Mouse (Mus musculus): Measurements from ENCODE around the gene Abo. TPM values are rescaled to one million over a fixed set of nuclear protein-coding genes. Genes with fewer than 3 reads are reported as not detected.

Abo gene
- polyA plus RNA-seq, 1 experiment from 2014 or later, result not detected

DNA sequence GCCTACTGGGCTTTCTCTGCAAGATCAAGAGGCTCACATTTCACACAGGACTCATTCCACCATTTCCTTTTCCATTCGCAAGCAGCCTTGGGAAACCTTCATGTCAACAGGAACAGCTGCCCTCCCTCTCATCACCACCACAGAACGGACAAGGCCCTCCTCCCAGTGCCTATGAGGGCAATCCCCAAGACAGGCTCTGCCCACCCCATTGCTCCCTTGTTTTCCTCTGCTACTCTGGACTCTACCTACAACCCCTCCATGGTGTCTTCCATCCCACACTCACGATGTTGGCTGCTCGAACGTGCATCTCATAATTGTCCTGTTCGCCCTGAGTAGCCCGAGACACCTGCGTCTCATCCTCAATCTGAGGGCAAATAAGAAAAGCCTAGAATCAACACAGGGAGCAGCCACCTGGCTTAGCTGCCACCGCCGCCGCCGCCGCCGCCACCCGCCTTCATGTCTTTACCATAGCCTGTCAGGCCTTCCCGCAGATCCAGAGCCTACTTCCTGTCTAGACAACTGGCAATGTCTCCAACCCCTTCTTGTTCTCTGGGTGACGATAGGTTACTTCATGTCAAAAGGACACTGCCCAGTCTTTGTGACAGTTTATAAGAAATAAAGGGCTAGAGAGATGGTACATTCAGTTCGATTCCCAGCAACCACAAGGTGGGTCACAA, 44.1 kb upstream of the Abo start:
- no peak for ATAC-seq (ENCODE audit: low FRiP score, low TSS enrichment)
- 83% methylated on average over 18 of the region's 18 CpGs for WGBS
- Histone ChIP-seq H3K9ac (ENCODE audit: low read depth, low read length) (peak overlapping the region; percentile 95; the same call in 1 of the 2 replicates), H3K36me3 (ENCODE audit: control insufficient read depth, insufficient read depth, low read length) (peaks cover 60% of the 10 kb centered on the region), H3K27ac (ENCODE audit: low read depth, low read length) (no peak overlapping the region), H3K9me3 (ENCODE audit: control insufficient read depth, low read length) (no peaks in the 10 kb centered on the region), H3K4me2 (replicated peaks; ENCODE audit: low read depth, low read length) (peak overlapping the region; percentile 79), H3K4me1 (ENCODE audit: control insufficient read depth, insufficient read depth, low read length) (peaks cover 17% of the 10 kb centered on the region), H3K4me3 (ENCODE audit: low read length) (peak overlapping the region; percentile 87), H3K27me3 (ENCODE audit: control insufficient read depth, insufficient read depth, low read length) (no peaks in the 10 kb centered on the region)

DNA sequence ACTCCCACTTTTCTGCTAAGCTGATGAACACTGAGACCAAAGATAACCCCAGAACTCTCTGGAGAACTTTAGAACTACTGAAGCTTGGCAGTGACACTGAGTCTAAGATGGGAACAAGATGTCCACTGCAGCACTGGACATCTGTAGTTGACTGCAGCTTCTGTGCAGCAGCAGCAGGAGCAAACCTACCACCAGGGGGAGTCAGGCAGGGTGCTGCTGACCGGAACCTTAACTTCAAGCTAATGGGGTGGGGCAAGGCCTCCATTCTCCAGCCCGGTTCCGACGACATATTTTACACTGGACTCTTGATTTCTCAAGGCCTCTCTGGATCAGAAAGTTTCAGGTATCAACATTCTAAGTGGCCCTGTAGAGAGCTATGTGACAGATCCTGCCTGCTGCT, 42.3 kb upstream of the Abo start:
- Histone ChIP-seq H3K4me3 (ENCODE audit: low read length) (no peak overlapping the region), H3K36me3 (ENCODE audit: control insufficient read depth, insufficient read depth, low read length) (peaks cover 42% of the 10 kb centered on the region), H3K4me2 (replicated peaks; ENCODE audit: low read depth, low read length) (no peak overlapping the region), H3K27me3 (ENCODE audit: control insufficient read depth, insufficient read depth, low read length) (no peaks in the 10 kb centered on the region), H3K9me3 (ENCODE audit: control insufficient read depth, low read length) (no peaks in the 10 kb centered on the region), H3K9ac (ENCODE audit: low read depth, low read length) (no peak overlapping the region), H3K4me1 (ENCODE audit: control insufficient read depth, insufficient read depth, low read length) (peaks cover 21% of the 10 kb centered on the region), H3K27ac (ENCODE audit: low read depth, low read length) (no peak overlapping the region)
- WGBS, result 54% methylated on average over 4 of the region's 4 CpGs
- no peak for ATAC-seq (ENCODE audit: low FRiP score, low TSS enrichment)

DNA sequence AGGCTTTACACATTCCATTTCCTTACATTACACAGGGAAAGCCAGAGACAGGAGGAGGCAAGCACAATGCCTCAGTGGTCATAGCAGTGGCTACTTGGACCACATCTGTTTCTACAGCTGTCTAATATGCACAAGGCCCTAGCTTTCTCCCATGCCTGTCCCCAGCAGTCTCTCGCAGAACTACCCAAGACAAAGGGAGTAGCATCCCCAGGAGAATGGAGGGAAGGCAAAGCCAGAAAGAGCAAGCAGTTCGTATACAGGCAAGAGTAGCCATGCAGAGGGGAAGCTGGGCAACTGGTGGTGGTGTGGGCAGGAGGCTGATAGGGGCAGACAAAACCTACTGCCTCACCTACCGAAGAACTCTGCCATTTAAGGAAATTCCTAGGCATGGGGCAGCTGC, 41.7 kb upstream of the Abo start:
- H3K9ac ChIP-seq (ENCODE audit: low read depth, low read length), result no peak overlapping the region

DNA sequence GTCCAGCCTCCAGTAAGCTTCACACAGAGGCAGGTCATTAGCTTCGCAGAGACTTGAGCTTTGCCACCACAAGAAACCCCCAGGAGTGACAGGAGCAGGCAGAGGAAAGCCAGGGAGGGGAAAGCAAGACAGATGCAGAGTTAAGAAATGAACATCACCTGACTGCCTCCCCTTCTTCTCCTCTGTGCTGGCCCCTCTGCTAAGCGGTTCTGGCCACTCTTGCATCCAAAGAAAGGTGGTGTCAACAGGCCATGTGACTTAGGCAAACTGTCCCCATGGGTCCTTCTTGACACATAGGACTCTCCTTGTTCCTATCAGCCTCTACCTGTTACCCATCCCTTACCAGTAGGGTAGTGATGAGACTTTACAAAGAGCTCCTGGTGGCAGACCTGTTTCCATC, 41.2 kb upstream of the Abo start:
- no peak overlapping the region for H3K4me3 ChIP-seq (ENCODE audit: low read length)
- WGBS, result 93% methylated on average over 2 of the region's 2 CpGs
- no peak for ATAC-seq (ENCODE audit: low FRiP score, low TSS enrichment)

More for the DNA sequence above, 41.7 kb upstream of the Abo start:
- Histone ChIP-seq H3K27ac (ENCODE audit: low read depth, low read length) (no peak overlapping the region), H3K4me3 (ENCODE audit: low read length) (no peak overlapping the region), H3K27me3 (ENCODE audit: control insufficient read depth, insufficient read depth, low read length) (no peaks in the 10 kb centered on the region), H3K4me1 (ENCODE audit: control insufficient read depth, insufficient read depth, low read length) (peaks cover 22% of the 10 kb centered on the region), H3K9me3 (ENCODE audit: control insufficient read depth, low read length) (no peaks in the 10 kb centered on the region), H3K4me2 (replicated peaks; ENCODE audit: low read depth, low read length) (no peak overlapping the region), H3K36me3 (ENCODE audit: control insufficient read depth, insufficient read depth, low read length) (peaks cover 36% of the 10 kb centered on the region)
- no peak for ATAC-seq (ENCODE audit: low FRiP score, low TSS enrichment)
- WGBS, result 94% methylated on average over 3 of the region's 3 CpGs

DNA sequence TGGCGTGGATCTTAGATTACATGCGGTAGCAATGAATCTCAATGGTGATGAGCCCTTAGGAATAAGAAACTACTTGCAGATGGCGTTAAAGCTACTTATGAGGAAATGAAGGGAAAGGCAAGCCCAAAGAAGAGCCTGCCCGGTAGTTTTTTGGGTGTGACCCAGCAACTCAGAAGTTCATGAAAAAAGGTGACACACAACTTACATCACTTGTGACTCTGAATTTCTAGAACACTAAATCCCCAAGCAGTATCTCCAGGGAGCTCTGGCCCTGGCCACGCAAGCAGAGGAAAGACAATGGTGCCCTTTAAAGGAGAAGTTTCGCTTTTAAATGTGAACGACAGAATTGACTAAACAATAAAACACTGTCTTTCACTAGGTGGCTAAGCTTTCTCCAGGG, 38.5 kb upstream of the Abo start:
- Histone ChIP-seq H3K4me1 (ENCODE audit: control insufficient read depth, insufficient read depth, low read length) (peaks cover 16% of the 10 kb centered on the region; the same call in 1 of the 2 replicates), H3K9me3 (ENCODE audit: control insufficient read depth, low read length) (no peaks in the 10 kb centered on the region), H3K4me2 (replicated peaks; ENCODE audit: low read depth, low read length) (peak overlapping the region; percentile 71), H3K4me3 (ENCODE audit: low read length) (peak overlapping the region; percentile 81), H3K27ac (ENCODE audit: low read depth, low read length) (peak overlapping the region; percentile 76; the same call in 1 of the 2 replicates), H3K9ac (ENCODE audit: low read depth, low read length) (peak overlapping the region; percentile 62), H3K36me3 (ENCODE audit: control insufficient read depth, insufficient read depth, low read length) (peaks cover 56% of the 10 kb centered on the region), H3K27me3 (ENCODE audit: control insufficient read depth, insufficient read depth, low read length) (no peaks in the 10 kb centered on the region)
- ATAC-seq (ENCODE audit: low FRiP score, low TSS enrichment), result no peak
- 13% methylated on average over 7 of the region's 7 CpGs for WGBS

More for the DNA sequence above, 41.2 kb upstream of the Abo start:
- H3K27ac ChIP-seq (ENCODE audit: low read depth, low read length), result no peak overlapping the region
- H3K4me1 ChIP-seq (ENCODE audit: control insufficient read depth, insufficient read depth, low read length), result peaks cover 24% of the 10 kb centered on the region
- H3K27me3 ChIP-seq (ENCODE audit: control insufficient read depth, insufficient read depth, low read length), result no peaks in the 10 kb centered on the region
- H3K9me3 ChIP-seq (ENCODE audit: control insufficient read depth, low read length), result no peaks in the 10 kb centered on the region
- H3K36me3 ChIP-seq (ENCODE audit: control insufficient read depth, insufficient read depth, low read length), result peaks cover 35% of the 10 kb centered on the region
- no peak overlapping the region for H3K9ac ChIP-seq (ENCODE audit: low read depth, low read length)
- H3K4me2 ChIP-seq (replicated peaks; ENCODE audit: low read depth, low read length), result no peak overlapping the region

DNA sequence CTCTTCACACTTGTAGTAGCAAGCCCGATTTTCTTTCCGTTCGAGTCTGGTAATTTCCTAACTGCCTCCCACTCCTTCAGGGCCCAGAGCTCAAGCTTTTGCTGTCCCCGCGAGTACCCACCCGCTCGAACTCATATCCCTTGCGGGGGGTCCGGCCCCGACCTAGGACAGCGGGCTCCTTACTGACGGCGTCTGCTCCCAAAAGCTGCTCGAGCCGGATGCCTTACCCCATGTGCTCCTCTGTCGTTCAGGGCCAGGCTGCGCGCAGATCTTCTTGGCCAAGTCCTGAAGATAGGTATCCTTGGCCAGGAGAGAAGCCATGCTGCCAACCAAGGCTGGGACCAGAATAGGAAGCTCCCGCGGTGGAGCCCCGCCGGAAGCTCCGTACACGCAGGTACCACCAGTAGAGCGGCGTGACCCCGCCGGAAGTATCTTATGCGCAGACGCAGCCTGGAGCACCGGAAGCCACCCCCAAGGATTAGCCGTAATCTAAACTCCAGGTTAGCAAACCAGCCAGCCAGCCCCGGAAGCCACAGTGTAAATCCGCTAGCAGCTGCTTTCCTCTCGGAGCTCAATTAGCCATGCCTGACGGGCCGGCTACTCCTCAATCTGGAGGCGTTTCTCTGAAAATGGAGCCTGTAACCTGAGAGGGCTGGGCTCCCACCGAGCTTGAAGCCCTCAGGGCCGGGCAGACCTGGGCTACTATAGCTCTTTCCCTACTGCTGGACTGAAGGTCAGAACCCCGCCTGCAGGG, 37.9 kb upstream of the Abo start, which contains the start of gene Surf6:
Gene Surf6 (minus strand): TSS at position 413 of the 754 bp plus-strand sequence.
- peak within 1 kb of the TSS; percentile 80 for H3K9ac ChIP-seq (ENCODE audit: low read depth, low read length)
- ATAC-seq (ENCODE audit: low FRiP score, low TSS enrichment), result peak; percentile 95
- H3K36me3 ChIP-seq (ENCODE audit: control insufficient read depth, insufficient read depth, low read length), result peaks cover 57% of the 10 kb centered on the region
- no peaks in the 10 kb centered on the region for H3K9me3 ChIP-seq (ENCODE audit: control insufficient read depth, low read length)
- no peaks in the 10 kb centered on the region for H3K27me3 ChIP-seq (ENCODE audit: control insufficient read depth, insufficient read depth, low read length)
- peak within 1 kb of the TSS; percentile 78 for H3K27ac ChIP-seq (ENCODE audit: low read depth, low read length)
- under 1% methylated on average over 41 of the region's 41 CpGs for WGBS
- H3K4me2 ChIP-seq (replicated peaks; ENCODE audit: low read depth, low read length), result peak within 1 kb of the TSS; percentile 71
- H3K4me1 ChIP-seq (ENCODE audit: control insufficient read depth, insufficient read depth, low read length), result peaks cover 16% of the 10 kb centered on the region; the same call in 1 of the 2 replicates
- peak within 1 kb of the TSS; percentile 81 for H3K4me3 ChIP-seq (ENCODE audit: low read length)

DNA sequence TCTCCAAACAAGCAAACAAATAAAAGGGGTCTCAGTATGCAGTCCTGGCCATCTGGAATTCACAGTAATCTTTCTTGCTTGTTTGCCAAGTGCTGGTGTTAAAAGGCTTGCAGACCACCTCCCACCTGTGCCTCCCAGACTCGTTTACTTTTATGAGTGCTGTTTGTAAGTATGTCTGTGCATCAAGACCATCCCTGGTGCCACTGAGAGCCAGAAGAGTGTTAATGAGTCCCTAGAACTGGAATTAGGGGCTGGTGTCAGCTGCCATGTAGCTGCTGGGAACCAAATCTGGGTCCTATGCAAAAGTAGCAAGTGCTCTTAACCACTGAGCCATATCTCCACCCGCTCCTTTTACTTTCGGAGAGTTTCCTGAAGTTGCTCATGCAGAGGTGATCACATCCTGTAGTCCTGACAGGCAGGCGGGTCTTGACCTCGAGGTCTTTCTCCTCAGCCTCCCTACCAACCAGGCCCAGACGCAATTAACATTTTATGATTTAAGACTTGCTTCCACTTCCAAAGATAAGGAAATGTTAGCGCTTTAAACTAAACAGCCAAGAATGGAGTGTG, 37.1 kb upstream of the Abo start:
- Histone ChIP-seq H3K9ac (ENCODE audit: low read depth, low read length) (peak overlapping the region; percentile 80), H3K36me3 (ENCODE audit: control insufficient read depth, insufficient read depth, low read length) (peaks cover 57% of the 10 kb centered on the region), H3K4me2 (replicated peaks; ENCODE audit: low read depth, low read length) (peak overlapping the region; percentile 71), H3K4me3 (ENCODE audit: low read length) (peak overlapping the region; percentile 81), H3K27ac (ENCODE audit: low read depth, low read length) (peak overlapping the region; percentile 78; the same call in 1 of the 2 replicates), H3K27me3 (ENCODE audit: control insufficient read depth, insufficient read depth, low read length) (no peaks in the 10 kb centered on the region), H3K9me3 (ENCODE audit: control insufficient read depth, low read length) (no peaks in the 10 kb centered on the region), H3K4me1 (ENCODE audit: control insufficient read depth, insufficient read depth, low read length) (peaks cover 16% of the 10 kb centered on the region; the same call in 1 of the 2 replicates)
- no peak for ATAC-seq (ENCODE audit: low FRiP score, low TSS enrichment)
- WGBS, result 3% methylated on average over 7 of the region's 7 CpGs

DNA sequence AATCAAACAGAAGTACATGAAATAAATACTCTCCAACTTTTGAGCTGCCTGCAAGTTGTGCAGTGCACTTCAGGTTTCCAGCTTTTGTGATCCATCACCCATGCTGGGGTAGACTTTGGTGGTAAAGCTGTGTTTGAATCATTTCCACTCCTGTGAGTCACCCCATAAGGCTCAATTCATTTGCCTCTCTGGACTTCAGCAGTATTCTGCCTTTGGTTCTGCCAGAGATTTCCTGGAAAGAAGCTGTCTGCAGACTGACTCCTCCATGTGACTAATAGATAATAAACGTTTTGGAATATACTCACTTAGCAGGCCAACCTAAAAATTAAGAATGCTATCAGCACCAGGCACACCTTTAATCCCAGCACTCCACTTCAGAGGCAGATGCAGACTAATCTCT, 36.0 kb upstream of the Abo start:
- H3K36me3 ChIP-seq (ENCODE audit: control insufficient read depth, insufficient read depth, low read length), result peaks cover 54% of the 10 kb centered on the region
- 79% methylated on average over 1 of the region's 1 CpGs for WGBS
- no peak overlapping the region for H3K27ac ChIP-seq (ENCODE audit: low read depth, low read length)
- no peak overlapping the region for H3K4me2 ChIP-seq (replicated peaks; ENCODE audit: low read depth, low read length)
- ATAC-seq (ENCODE audit: low FRiP score, low TSS enrichment), result no peak
- peaks cover 16% of the 10 kb centered on the region; the same call in 1 of the 2 replicates for H3K4me1 ChIP-seq (ENCODE audit: control insufficient read depth, insufficient read depth, low read length)
- H3K9ac ChIP-seq (ENCODE audit: low read depth, low read length), result no peak overlapping the region
- H3K9me3 ChIP-seq (ENCODE audit: control insufficient read depth, low read length), result no peaks in the 10 kb centered on the region
- H3K27me3 ChIP-seq (ENCODE audit: control insufficient read depth, insufficient read depth, low read length), result no peaks in the 10 kb centered on the region
- no peak overlapping the region for H3K4me3 ChIP-seq (ENCODE audit: low read length)
